8 mouse cellular contexts compared by ENCODE assay signal in genomic region chr6:119847518-119848033, GRCm38 (mm10). TPM values are rescaled to one million over a fixed set of nuclear protein-coding genes. Genes with fewer than 3 reads are reported as not detected.
DNase-seq lines count a peak whose midpoint lies in the region; ATAC-seq and TF ChIP-seq lines count a peak whose summit lies in the region.

No protein-coding gene starts in this region.

- no peaks in the 10 kb centered on the region; the same call in 1 of the 2 replicates for H3K4me1 ChIP-seq in lung, embryonic 14.5 days (ENCODE audit: insufficient read depth)
- peaks cover 2% of the 10 kb centered on the region; the same call in 1 of the 2 replicates for H3K4me1 ChIP-seq in brown adipose tissue, adult 24 weeks (ENCODE audit: control insufficient read depth, insufficient read depth, insufficient read length, low read length)
- H3K4me1 ChIP-seq in forebrain, embryonic 14.5 days (ENCODE audit: control insufficient read depth, insufficient read depth, low read length), result peaks cover 11% of the 10 kb centered on the region
- H3K4me1 ChIP-seq in liver, embryonic 12.5 days, result peaks cover 25% of the 10 kb centered on the region

- H3K36me3 ChIP-seq in lung, embryonic 14.5 days (ENCODE audit: insufficient read depth), result no peaks in the 10 kb centered on the region
- H3K36me3 ChIP-seq in forebrain, embryonic 14.5 days (ENCODE audit: control insufficient read depth, insufficient read depth, low read length), result no peaks in the 10 kb centered on the region
- H3K36me3 ChIP-seq in liver, embryonic 12.5 days, result no peaks in the 10 kb centered on the region

- no peaks in the 10 kb centered on the region for H3K27me3 ChIP-seq in lung, embryonic 14.5 days (ENCODE audit: insufficient read depth, low read length)
- no peaks in the 10 kb centered on the region for H3K27me3 ChIP-seq in forebrain, embryonic 14.5 days (replicated peaks; ENCODE audit: control insufficient read depth, insufficient read depth, low read length)
- H3K27me3 ChIP-seq in liver, embryonic 12.5 days (replicated peaks), result no peaks in the 10 kb centered on the region

- intact Hi-C loops in gastrocnemius, postnatal 14 days (cut with DNase I; ENCODE audit: low total_unique reads), result loop anchor here (5.0 kb wide), 1 partner anchor 50 kb away; no protein-coding TSS in a partner anchor

- ATAC-seq in lung, embryonic 14.5 days (ENCODE audit: insufficient read depth), result peak; percentile 31; the same call in 1 of the 2 replicates
- ATAC-seq in forebrain, embryonic 14.5 days, result peak; percentile 35
- peak; percentile 31 for ATAC-seq in liver, embryonic 12.5 days

- peak overlapping the region; percentile 91 for H3K9ac ChIP-seq in lung, embryonic 14.5 days
- H3K9ac ChIP-seq in forebrain, embryonic 14.5 days (ENCODE audit: low read length), result peak overlapping the region; percentile 91
- H3K9ac ChIP-seq in liver, embryonic 12.5 days, result peak overlapping the region; percentile 91

- no peak for TF ChIP-seq CTCF in lung, embryonic 14.5 days (IDR thresholded peaks at IDR 0.05; ENCODE audit: low read depth)

- no peaks in the 10 kb centered on the region for H3K9me3 ChIP-seq in lung, embryonic 14.5 days (ENCODE audit: low read depth, low read length)
- H3K9me3 ChIP-seq in forebrain, embryonic 14.5 days (replicated peaks; ENCODE audit: control insufficient read depth, low read length), result no peaks in the 10 kb centered on the region
- H3K9me3 ChIP-seq in liver, embryonic 12.5 days (replicated peaks), result no peaks in the 10 kb centered on the region

- H3K4me3 ChIP-seq in lung, embryonic 14.5 days (ENCODE audit: low read depth, low read length), result peak overlapping the region; percentile 94
- H3K4me3 ChIP-seq in brown adipose tissue, adult 24 weeks (ENCODE audit: insufficient read depth, low read depth, low read length), result peak overlapping the region; percentile 94
- H3K4me3 ChIP-seq in forebrain, embryonic 14.5 days (ENCODE audit: low read depth, low read length), result peak overlapping the region; percentile 87
- peak overlapping the region; percentile 92 for H3K4me3 ChIP-seq in liver, embryonic 12.5 days

- under 1% methylated on average over 38 of the region's 40 CpGs for WGBS in lung, embryonic 14.5 days
- WGBS in forebrain, embryonic 14.5 days, result under 1% methylated on average over 39 of the region's 40 CpGs
- WGBS in liver, embryonic 12.5 days (ENCODE audit: insufficient replicate concordance), result 0% methylated on average over 40 of the region's 40 CpGs

- peak overlapping the region; percentile 82 for H3K4me2 ChIP-seq in lung, embryonic 14.5 days
- peak overlapping the region; percentile 71 for H3K4me2 ChIP-seq in forebrain, embryonic 14.5 days (ENCODE audit: low read length)
- peak overlapping the region; percentile 98 for H3K4me2 ChIP-seq in liver, embryonic 12.5 days

- H3K27ac ChIP-seq in lung, embryonic 14.5 days (ENCODE audit: low read depth), result peak overlapping the region; percentile 95
- peak overlapping the region; percentile 81 for H3K27ac ChIP-seq in brown adipose tissue, adult 24 weeks (replicated peaks; ENCODE audit: low read depth, low read length)
- H3K27ac ChIP-seq in forebrain, embryonic 14.5 days (ENCODE audit: low read depth, low read length), result peak overlapping the region; percentile 96
- H3K27ac ChIP-seq in liver, embryonic 12.5 days, result peak overlapping the region; percentile 90

- DNase-seq in lung, embryonic 14.5 days, result no peak
- DNase-seq in lung, postnatal 36 days, result no peak
- no peak for DNase-seq in forebrain, embryonic 14.5 days (ENCODE audit: low spot score)
- no peak for DNase-seq in yolk sac, embryonic 10.5 days (ENCODE audit: low spot score)
- no peak for DNase-seq in frontal cortex, postnatal 36 days (ENCODE audit: low spot score in 2 of 2)
- no peak for DNase-seq in gastrocnemius, postnatal 14 days

RNA-seq across cellular contexts. Expression of gene Erc1, which starts 0.4 kb away (rescaled TPM):
- polyA plus RNA-seq in lung, embryonic 14.5 days (2014; fragmentation: Nextera tagmentation; extraction: Ambion mirVana), result 27.1 and 29.5 TPM in 2 replicates
- polyA plus RNA-seq in brown adipose tissue, adult 24 weeks (2012; ENCODE audit: insufficient read depth, insufficient read length, missing spikeins), result 8.1 and 10.7 TPM in 2 replicates
- 28.1 and 37.7 TPM in 2 replicates for polyA plus RNA-seq in forebrain, embryonic 14.5 days (2014; fragmentation: Nextera tagmentation; extraction: Ambion mirVana)
- 6.8 and 7.1 TPM in 2 replicates for polyA plus RNA-seq in liver, embryonic 12.5 days (2016; fragmentation: Nextera tagmentation; extraction: Ambion mirVana)
- total RNA-seq in gastrocnemius, postnatal 14 days (2021), result 10 to 100 TPM; 19.3 to 21.2 TPM

RNA-seq across cellular contexts. Expression of gene Rad52, which starts 54.9 kb away (rescaled TPM):
- 18.5 and 22.8 TPM in 2 replicates for polyA plus RNA-seq in lung, embryonic 14.5 days (2014; fragmentation: Nextera tagmentation; extraction: Ambion mirVana)
- polyA plus RNA-seq in brown adipose tissue, adult 24 weeks (2012; ENCODE audit: insufficient read depth, insufficient read length, missing spikeins), result 1.8 and 7.4 TPM in 2 replicates
- 21.8 and 22.4 TPM in 2 replicates for polyA plus RNA-seq in forebrain, embryonic 14.5 days (2014; fragmentation: Nextera tagmentation; extraction: Ambion mirVana)
- polyA plus RNA-seq in liver, embryonic 12.5 days (2016; fragmentation: Nextera tagmentation; extraction: Ambion mirVana), result 13.7 and 13.8 TPM in 2 replicates
- total RNA-seq in gastrocnemius, postnatal 14 days (2021), result 10 to 100 TPM; 11.3 to 11.5 TPM
